Mouse (Mus musculus) embryonic fibroblast, embryonic 13.5 days (primary cell): Measurements from ENCODE around the gene A930017K11Rik. TPM values are rescaled to one million over a fixed set of nuclear protein-coding genes. Genes with fewer than 3 reads are reported as not detected.

Source experiments
- H3K27ac ChIP-seq: 2 replicates; pipeline ENCODE4 v1.5.1; 2012; ENCODE audit warnings: low read length, control low read depth, inconsistent platforms; ENCODE audit not compliant: insufficient read depth
- H3K4me1 ChIP-seq: 2 replicates; pipeline ENCODE4 v1.6.1; 2011; ENCODE audit warnings: low read length; ENCODE audit not compliant: control insufficient read depth, insufficient read depth
- H3K4me3 ChIP-seq: 2 replicates; pipeline ENCODE4 v1.5.1; 2011; ENCODE audit warnings: mild to moderate bottlenecking, control low read depth, low read length; ENCODE audit not compliant: insufficient read depth
- CTCF ChIP-seq: IDR thresholded peaks from 2 replicates; pipeline ENCODE4 v1.5.1; 2011; ENCODE audit warnings: mild to moderate bottlenecking, control low read depth, low read length, moderate library complexity, borderline replicate concordance; ENCODE audit not compliant: insufficient read depth
- POLR2A ChIP-seq: IDR thresholded peaks from 2 replicates; pipeline ENCODE4 v1.6.1; 2011; ENCODE audit warnings: low read depth, mild to moderate bottlenecking, control low read depth, low read length, moderate library complexity
- polyA plus RNA-seq: library from polyadenylated mRNA; stranded (reverse); fragments of >200 nt; gene quantifications from 2 replicates; pipeline ENCODE4 v1.2.4, GENCODE M21; 2011; ENCODE audit warnings: low read depth; ENCODE audit not compliant: missing spikeins, insufficient read length

A930017K11Rik gene
- polyA plus RNA-seq, 1 experiment: not detected

DNA sequence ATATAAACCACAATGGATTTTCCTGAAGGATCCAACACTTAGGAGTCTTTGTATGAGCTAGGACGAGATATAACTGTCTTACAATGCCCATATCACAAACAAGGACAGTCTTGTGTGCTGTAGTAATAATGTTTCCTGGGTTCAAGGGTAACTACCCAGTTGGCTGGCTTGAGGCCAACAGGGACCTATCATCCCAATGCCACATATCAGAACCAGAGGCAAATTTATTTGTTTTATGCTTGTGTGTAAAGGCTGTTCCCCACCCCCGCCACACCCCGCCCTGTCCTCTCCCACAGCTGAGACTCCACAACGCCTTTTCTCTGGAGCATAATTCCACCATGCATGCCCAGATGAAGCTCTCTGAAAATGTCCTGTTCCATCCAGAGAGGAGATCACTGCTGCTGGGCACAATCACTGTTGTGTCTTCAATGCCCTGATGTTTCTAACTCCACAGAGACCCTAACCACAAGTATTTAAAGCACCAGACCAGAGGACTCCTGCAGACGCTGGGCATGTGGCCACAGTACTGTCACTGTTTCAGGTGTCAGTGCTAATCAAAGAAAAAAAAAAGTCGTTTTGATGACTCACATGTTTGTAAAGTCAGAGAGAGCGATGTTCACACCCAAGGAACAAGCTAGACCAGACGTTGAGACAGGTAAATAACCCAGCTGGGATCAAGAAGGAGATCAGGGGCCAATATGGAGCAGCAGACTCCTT lies 35.3 kb downstream of the A930017K11Rik start:
- H3K4me3 ChIP-seq: no peak overlapping the region
- no peak overlapping the region for H3K27ac ChIP-seq
- TF ChIP-seq CTCF (no peak), POLR2A (no peak)
- peaks cover 13% of the 10 kb centered on the region for H3K4me1 ChIP-seq

DNA sequence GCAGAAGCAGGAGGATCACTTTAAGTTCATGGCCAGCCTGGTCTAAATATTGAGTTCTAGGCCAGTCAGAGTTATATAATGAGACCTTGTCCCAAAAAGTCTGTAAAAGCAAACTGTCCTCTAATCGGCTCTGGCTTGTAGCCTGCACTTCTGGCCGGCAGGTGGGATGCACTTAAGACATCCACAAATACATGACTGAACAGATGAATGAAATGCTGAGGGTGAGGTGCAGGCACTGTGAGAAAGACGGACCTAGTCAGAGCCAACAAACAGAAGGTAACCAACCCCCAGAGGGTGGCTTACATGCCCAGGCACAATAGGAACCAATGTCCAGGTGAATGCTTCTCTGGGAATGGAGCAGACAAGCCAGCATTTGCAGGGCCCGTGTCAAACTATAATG lies 38.1 kb downstream of the A930017K11Rik start:
- Histone ChIP-seq H3K4me3 (no peak overlapping the region), H3K4me1 (peaks cover 10% of the 10 kb centered on the region)
- no peak for TF ChIP-seq CTCF
- no peak for TF ChIP-seq POLR2A

DNA sequence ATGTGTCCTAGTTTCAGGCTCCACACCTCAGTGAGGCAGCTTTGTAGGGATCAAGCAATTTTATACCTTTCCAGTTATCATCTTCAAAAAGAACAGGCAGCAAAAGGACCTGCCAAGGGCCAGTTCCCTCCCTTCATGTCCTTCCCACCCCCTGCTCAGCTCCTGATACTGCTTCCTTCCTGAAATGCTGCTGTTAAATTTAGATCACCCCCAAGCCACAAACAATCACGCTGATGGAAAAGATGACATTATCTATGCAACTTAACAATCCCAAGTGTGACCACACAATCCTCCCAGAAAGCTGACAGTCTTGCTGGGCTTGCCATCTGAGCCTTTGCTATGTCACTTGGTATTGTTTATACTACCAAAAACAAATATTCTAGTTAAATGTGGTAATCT lies 38.5 kb downstream of the A930017K11Rik start:
- no peak for TF ChIP-seq POLR2A
- no peak for TF ChIP-seq CTCF
- Histone ChIP-seq H3K27ac (no peak overlapping the region), H3K4me3 (no peak overlapping the region), H3K4me1 (peaks cover 10% of the 10 kb centered on the region)

More for the DNA sequence above, 38.1 kb downstream of the A930017K11Rik start:
- H3K27ac ChIP-seq: no peak overlapping the region

DNA sequence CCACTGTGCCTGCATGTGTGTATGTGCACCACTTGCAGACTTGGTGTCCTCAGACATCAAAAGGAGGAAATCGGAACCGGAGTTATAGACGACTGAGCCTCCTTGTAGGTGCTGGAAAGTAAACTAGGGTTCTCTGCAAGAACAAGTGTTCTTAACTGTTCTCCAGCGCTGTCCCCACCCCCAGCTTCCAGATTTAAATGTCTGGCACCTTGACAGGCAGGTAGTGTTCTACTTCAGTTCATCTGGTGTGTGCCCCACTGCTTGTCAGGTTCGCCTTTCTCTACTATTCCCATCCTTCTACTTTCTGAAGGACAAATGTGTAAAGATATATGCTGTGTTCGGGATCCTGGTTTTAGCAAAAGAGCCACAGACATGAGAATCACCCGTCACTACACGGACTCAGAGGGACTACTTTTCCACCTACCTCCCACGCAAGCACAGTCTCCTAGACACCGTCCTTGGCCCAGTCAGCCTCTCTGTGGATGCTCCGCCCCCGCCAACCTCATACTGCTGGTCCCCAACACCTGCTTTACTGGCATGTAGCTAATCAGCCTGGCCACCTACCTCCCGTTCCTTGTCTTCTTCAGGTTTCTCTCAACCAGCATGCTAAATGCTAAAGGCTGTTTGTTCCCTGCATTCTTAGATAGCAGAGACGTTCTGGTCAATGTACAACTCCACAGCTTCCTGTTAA lies 39.0 kb downstream of the A930017K11Rik start:
- TF ChIP-seq CTCF (no peak), POLR2A (no peak)
- Histone ChIP-seq H3K27ac (no peak overlapping the region), H3K4me1 (peaks cover 10% of the 10 kb centered on the region), H3K4me3 (no peak overlapping the region)

DNA sequence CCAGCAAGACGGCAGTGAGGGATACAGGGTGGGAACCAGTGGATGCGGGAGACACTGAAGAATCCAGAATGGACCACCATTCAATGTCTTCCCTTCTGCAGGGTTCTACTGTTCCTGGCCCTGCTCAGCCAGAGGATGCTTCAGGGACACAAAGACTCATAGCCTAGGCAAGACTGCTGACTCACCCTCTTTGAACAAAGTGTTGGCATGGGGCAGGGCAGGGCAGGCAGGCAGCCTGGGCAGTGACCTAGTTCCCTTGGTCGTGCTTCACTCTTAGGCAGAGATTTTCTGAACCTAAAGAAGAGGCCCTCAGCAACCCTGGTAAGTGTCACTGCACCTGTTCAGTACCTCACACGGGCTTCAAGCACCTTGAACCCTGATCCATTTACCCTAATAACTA lies 40.5 kb downstream of the A930017K11Rik start:
- Histone ChIP-seq H3K4me1 (0 out of 2 replicates have a peak, but pooled peaks cover 4% of the 10 kb centered on the region), H3K27ac (no peak overlapping the region)
- TF ChIP-seq CTCF: no peak
- TF ChIP-seq POLR2A: no peak

DNA sequence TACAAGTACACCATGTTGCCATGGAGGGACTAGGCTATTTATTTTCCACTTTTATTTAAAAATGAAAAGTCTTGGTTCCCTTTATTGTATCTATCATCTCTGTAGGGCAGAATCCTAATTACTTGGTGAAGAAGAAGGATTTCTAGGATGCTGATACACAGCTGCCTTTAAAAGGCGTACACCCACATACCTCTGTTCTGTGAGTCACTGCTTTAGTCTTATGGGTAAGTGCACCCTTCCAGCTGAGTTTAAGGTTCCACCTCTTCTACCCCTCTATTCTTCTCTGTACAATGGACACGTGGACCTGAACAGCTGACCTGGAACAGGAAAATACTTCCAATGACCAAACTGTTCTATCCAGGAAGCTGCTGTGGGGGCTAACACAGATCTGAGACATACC lies 44.7 kb downstream of the A930017K11Rik start:
- no peak for TF ChIP-seq POLR2A
- TF ChIP-seq CTCF: no peak
- no peak overlapping the region for H3K27ac ChIP-seq
- no peak overlapping the region for H3K4me3 ChIP-seq
- H3K4me1 ChIP-seq: 0 out of 2 replicates have a peak, but pooled peaks cover 4% of the 10 kb centered on the region

More for the DNA sequence above, 40.5 kb downstream of the A930017K11Rik start:
- no peak overlapping the region for H3K4me3 ChIP-seq

DNA sequence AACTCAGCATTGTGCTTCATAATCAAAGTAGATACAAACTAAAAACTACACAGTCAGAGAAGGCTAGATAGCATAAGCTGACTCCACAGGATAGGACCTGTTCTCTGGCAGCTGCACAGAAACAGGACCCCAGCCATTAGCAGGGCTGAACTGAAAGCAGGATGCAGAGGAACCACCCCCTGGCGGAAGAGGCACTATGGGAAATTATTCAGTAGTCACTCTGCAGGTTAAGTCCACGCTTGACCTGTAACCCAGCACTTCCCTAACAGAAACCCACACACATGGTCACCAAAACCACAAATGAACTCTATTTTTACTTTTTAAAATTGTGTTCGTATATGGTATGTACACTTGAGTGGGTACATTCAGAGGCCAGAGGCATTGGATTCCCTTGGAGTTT lies 49.3 kb downstream of the A930017K11Rik start:
- Histone ChIP-seq H3K4me1 (0 out of 2 replicates have a peak, but pooled peaks cover 3% of the 10 kb centered on the region), H3K4me3 (no peak overlapping the region)

DNA sequence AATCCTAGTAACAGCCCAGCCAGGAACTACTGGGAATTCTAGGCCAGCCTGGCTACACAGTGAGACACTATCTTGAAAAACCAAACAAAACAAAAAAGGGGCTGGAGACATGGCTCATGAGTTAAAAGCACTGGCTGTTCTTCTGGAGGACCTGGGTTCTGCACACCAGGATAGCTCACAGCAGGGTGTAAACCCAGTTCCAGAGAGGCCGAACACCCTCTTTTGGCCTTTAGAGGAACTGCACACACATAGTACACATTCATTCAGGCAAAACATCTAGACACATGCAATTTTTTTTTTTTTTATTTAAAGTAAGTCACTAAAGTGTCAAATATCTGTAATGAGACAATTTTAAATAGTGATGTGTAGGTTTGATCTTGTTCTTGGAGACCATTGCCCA lies 52.2 kb downstream of the A930017K11Rik start:
- Histone ChIP-seq H3K4me1 (no peaks in the 10 kb centered on the region), H3K4me3 (no peak overlapping the region), H3K27ac (no peak overlapping the region)
- TF ChIP-seq CTCF: no peak
- TF ChIP-seq POLR2A: no peak

More for the DNA sequence above, 49.3 kb downstream of the A930017K11Rik start:
- H3K27ac ChIP-seq: no peak overlapping the region
- no peak for TF ChIP-seq POLR2A
- no peak for TF ChIP-seq CTCF

Other genes starting within 250 kb of the A930017K11Rik start
- not detected in 2 replicates for gene Gng13, start 235.4 kb downstream of the A930017K11Rik start, polyA plus RNA-seq
- 9.0 and 10.7 TPM in 2 replicates for gene Chtf18, start 225.1 kb downstream of the A930017K11Rik start, polyA plus RNA-seq
- 10.0 and 13.0 TPM in 2 replicates for gene Rpusd1, start 224.9 kb downstream of the A930017K11Rik start, polyA plus RNA-seq
- gene Mslnl, start 216.5 kb downstream of the A930017K11Rik start, polyA plus RNA-seq: not detected in 2 replicates
- gene Msln, start 198.2 kb downstream of the A930017K11Rik start, polyA plus RNA-seq: 2.3 and 3.3 TPM in 2 replicates
- gene Narfl, start 178.8 kb downstream of the A930017K11Rik start, polyA plus RNA-seq: 14.6 and 20.3 TPM in 2 replicates
- gene Haghl, start 166.9 kb downstream of the A930017K11Rik start, polyA plus RNA-seq: 18.1 and 23.8 TPM in 2 replicates
- gene Ccdc78, start 166.0 kb downstream of the A930017K11Rik start, polyA plus RNA-seq: not detected in 2 replicates
- gene Fam173a, start 159.7 kb downstream of the A930017K11Rik start, polyA plus RNA-seq: 25.4 and 26.4 TPM in 2 replicates
- 2.0 TPM in 1 of 2 replicates, not detected in the other for gene AC134908.4, start 156.9 kb downstream of the A930017K11Rik start, polyA plus RNA-seq
- gene Metrn, start 155.4 kb downstream of the A930017K11Rik start, polyA plus RNA-seq: 24.8 and 33.5 TPM in 2 replicates
- 4.1 and 4.7 TPM in 2 replicates for gene Fbxl16, start 143.5 kb downstream of the A930017K11Rik start, polyA plus RNA-seq
- 13.0 and 14.5 TPM in 2 replicates for gene Wdr24, start 128.9 kb downstream of the A930017K11Rik start, polyA plus RNA-seq
- gene Jmjd8, start 123.7 kb downstream of the A930017K11Rik start, polyA plus RNA-seq: 24.4 and 27.9 TPM in 2 replicates
- gene Stub1, start 119.2 kb downstream of the A930017K11Rik start, polyA plus RNA-seq: 115 and 118 TPM in 2 replicates
- gene Rhbdl1, start 115.3 kb downstream of the A930017K11Rik start, polyA plus RNA-seq: 1.8 and 2.1 TPM in 2 replicates
- gene Gm20683, start 110.8 kb downstream of the A930017K11Rik start, polyA plus RNA-seq: 0.63 TPM in 1 of 2 replicates, not detected in the other
- 21.0 and 29.7 TPM in 2 replicates for gene Rhot2, start 107.7 kb downstream of the A930017K11Rik start, polyA plus RNA-seq
- gene Wdr90, start 91.1 kb downstream of the A930017K11Rik start, polyA plus RNA-seq: 5.9 and 11.4 TPM in 2 replicates
- gene Mcrip2, start 83.8 kb downstream of the A930017K11Rik start, polyA plus RNA-seq: 7.1 and 9.8 TPM in 2 replicates
- 14.4 and 19.7 TPM in 2 replicates for gene Mettl26, start 77.5 kb downstream of the A930017K11Rik start, polyA plus RNA-seq
- gene Wfikkn1, start 71.7 kb downstream of the A930017K11Rik start, polyA plus RNA-seq: 0.38 and 0.83 TPM in 2 replicates
- gene Rab40c, start 32.8 kb downstream of the A930017K11Rik start, polyA plus RNA-seq: 21.5 and 23.9 TPM in 2 replicates
- 47.8 and 48.0 TPM in 2 replicates for gene Pigq, start 7.6 kb downstream of the A930017K11Rik start, polyA plus RNA-seq
- not detected in 2 replicates for gene Nhlrc4, start 7.6 kb downstream of the A930017K11Rik start, polyA plus RNA-seq
- gene Capn15, start 33.2 kb upstream of the A930017K11Rik start, polyA plus RNA-seq: 10.1 and 10.9 TPM in 2 replicates
- 20.7 and 22.6 TPM in 2 replicates for gene Rab11fip3, start 117.0 kb upstream of the A930017K11Rik start, polyA plus RNA-seq
- 28.2 and 30.9 TPM in 2 replicates for gene Decr2, start 137.8 kb upstream of the A930017K11Rik start, polyA plus RNA-seq
- 47.9 and 50.4 TPM in 2 replicates for gene Nme4, start 143.0 kb upstream of the A930017K11Rik start, polyA plus RNA-seq
- 0.48 and 1.0 TPM in 2 replicates for gene Tmem8, start 160.7 kb upstream of the A930017K11Rik start, polyA plus RNA-seq
- 38.7 and 41.0 TPM in 2 replicates for gene Mrpl28, start 170.9 kb upstream of the A930017K11Rik start, polyA plus RNA-seq
- 34.4 and 50.5 TPM in 2 replicates for gene Axin1, start 186.1 kb upstream of the A930017K11Rik start, polyA plus RNA-seq
- gene Pdia2, start 246.5 kb upstream of the A930017K11Rik start, polyA plus RNA-seq: not detected in 2 replicates